ENCODE assay signal across 8 mouse cellular contexts in genomic region chr19:10258279-10259011, GRCm38 (mm10). TPM values are rescaled to one million over a fixed set of nuclear protein-coding genes. Genes with fewer than 3 reads are reported as not detected.
DNase-seq lines count a peak whose midpoint lies in the region; ATAC-seq lines count a peak whose summit lies in the region.

No protein-coding gene starts in this region.

- peak; percentile 79 for ATAC-seq in embryonic facial prominence, embryonic 11.5 days (replicated peaks; ENCODE audit: insufficient number of reproducible peaks, low FRiP score, low TSS enrichment, low read depth)
- peak; percentile 52 for ATAC-seq in kidney, embryonic 15.5 days (replicated peaks; ENCODE audit: low FRiP score)
- peak; percentile 46 for ATAC-seq in liver, embryonic 11.5 days (replicated peaks; ENCODE audit: low FRiP score)
- ATAC-seq in stomach, embryonic 14.5 days (ENCODE audit: insufficient number of reproducible peaks, insufficient read depth, low FRiP score, low read depth): peak; percentile 16

- peak; percentile 69 for DNase-seq in A20 (ENCODE audit: low read depth, low spot score)
- DNase-seq in adrenal gland, postnatal 36 days: peak; percentile 82 to 87
- DNase-seq in embryonic facial prominence, embryonic 11.5 days (ENCODE audit: low spot score): peak; percentile 88
- peak; percentile 75 for DNase-seq in heart, adult 8-10 months (ENCODE audit: low spot score)
- no peak for DNase-seq in liver, embryonic 11.5 days (ENCODE audit: low spot score)
- peak; percentile 47 to 63 for DNase-seq in natural killer cell, adult 2 months (ENCODE audit: low spot score in 2 of 2)

- no peaks in the 10 kb centered on the region for H3K27me3 ChIP-seq in embryonic facial prominence, embryonic 11.5 days (ENCODE audit: control insufficient read depth, insufficient read depth, low read length)
- peaks cover 5% of the 10 kb centered on the region for H3K27me3 ChIP-seq in kidney, embryonic 15.5 days
- H3K27me3 ChIP-seq in liver, embryonic 11.5 days (replicated peaks; ENCODE audit: control insufficient read depth, insufficient read depth, low read length): peaks cover 3% of the 10 kb centered on the region; the same call in 1 of the 2 replicates
- H3K27me3 ChIP-seq in stomach, embryonic 14.5 days (ENCODE audit: control insufficient read depth, insufficient read depth, low read length): no peaks in the 10 kb centered on the region

- H3K36me3 ChIP-seq in embryonic facial prominence, embryonic 11.5 days (replicated peaks; ENCODE audit: control insufficient read depth, insufficient read depth, low read depth, low read length): no peaks in the 10 kb centered on the region
- H3K36me3 ChIP-seq in kidney, embryonic 15.5 days: no peaks in the 10 kb centered on the region
- H3K36me3 ChIP-seq in liver, embryonic 11.5 days (ENCODE audit: control insufficient read depth, insufficient read depth, low read length): no peaks in the 10 kb centered on the region
- 0 out of 2 replicates have a peak, but pooled peaks cover 4% of the 10 kb centered on the region for H3K36me3 ChIP-seq in stomach, embryonic 14.5 days (ENCODE audit: control insufficient read depth, insufficient read depth, low read length)

- H3K9me3 ChIP-seq in embryonic facial prominence, embryonic 11.5 days (replicated peaks; ENCODE audit: control insufficient read depth, low read length): no peaks in the 10 kb centered on the region
- no peaks in the 10 kb centered on the region for H3K9me3 ChIP-seq in kidney, embryonic 15.5 days (replicated peaks)
- no peaks in the 10 kb centered on the region for H3K9me3 ChIP-seq in liver, embryonic 11.5 days (ENCODE audit: control insufficient read depth, low read length)
- H3K9me3 ChIP-seq in stomach, embryonic 14.5 days (ENCODE audit: control insufficient read depth, low read depth, low read length): no peaks in the 10 kb centered on the region

- H3K27ac ChIP-seq in embryonic facial prominence, embryonic 11.5 days (replicated peaks; ENCODE audit: low read depth, low read length): no peak overlapping the region
- H3K27ac ChIP-seq in kidney, embryonic 15.5 days: no peak overlapping the region
- H3K27ac ChIP-seq in liver, embryonic 11.5 days (ENCODE audit: low read depth, low read length): no peak overlapping the region
- H3K27ac ChIP-seq in stomach, embryonic 14.5 days (ENCODE audit: low read length): no peak overlapping the region

- no peaks in the 10 kb centered on the region for H3K4me1 ChIP-seq in embryonic facial prominence, embryonic 11.5 days (ENCODE audit: control insufficient read depth, insufficient read depth, low read length)
- H3K4me1 ChIP-seq in kidney, embryonic 15.5 days: peaks cover 19% of the 10 kb centered on the region
- H3K4me1 ChIP-seq in liver, embryonic 11.5 days (replicated peaks; ENCODE audit: control insufficient read depth, insufficient read depth, low read length): no peaks in the 10 kb centered on the region
- no peaks in the 10 kb centered on the region for H3K4me1 ChIP-seq in stomach, embryonic 14.5 days (ENCODE audit: control insufficient read depth, insufficient read depth, low read length)

- 17% methylated on average over 6 of the region's 6 CpGs for WGBS in embryonic facial prominence, embryonic 11.5 days
- 19% methylated on average over 6 of the region's 6 CpGs for WGBS in kidney, embryonic 15.5 days
- WGBS in liver, embryonic 11.5 days: 19% methylated on average over 6 of the region's 6 CpGs
- 20% methylated on average over 6 of the region's 6 CpGs for WGBS in stomach, embryonic 14.5 days

- no peak overlapping the region for H3K4me3 ChIP-seq in embryonic facial prominence, embryonic 11.5 days (ENCODE audit: low read depth, low read length)
- H3K4me3 ChIP-seq in kidney, embryonic 15.5 days (replicated peaks): no peak overlapping the region
- H3K4me3 ChIP-seq in liver, embryonic 11.5 days (ENCODE audit: low read depth, low read length): no peak overlapping the region
- no peak overlapping the region for H3K4me3 ChIP-seq in stomach, embryonic 14.5 days (ENCODE audit: low read depth, low read length)

- H3K9ac ChIP-seq in embryonic facial prominence, embryonic 11.5 days (replicated peaks; ENCODE audit: low read length): no peak overlapping the region
- no peak overlapping the region for H3K9ac ChIP-seq in kidney, embryonic 15.5 days
- no peak overlapping the region for H3K9ac ChIP-seq in liver, embryonic 11.5 days (ENCODE audit: low read depth, low read length)
- no peak overlapping the region for H3K9ac ChIP-seq in stomach, embryonic 14.5 days (replicated peaks; ENCODE audit: low read depth, low read length)

- no peak overlapping the region for H3K4me2 ChIP-seq in embryonic facial prominence, embryonic 11.5 days (ENCODE audit: low read depth, low read length)
- no peak overlapping the region for H3K4me2 ChIP-seq in kidney, embryonic 15.5 days
- H3K4me2 ChIP-seq in liver, embryonic 11.5 days: no peak overlapping the region
- no peak overlapping the region for H3K4me2 ChIP-seq in stomach, embryonic 14.5 days (replicated peaks; ENCODE audit: low read depth, low read length)

RNA-seq across cellular contexts. Expression of gene Myrf, which starts 17.9 kb away (rescaled TPM):
- total RNA-seq in adrenal gland, postnatal 36 days (2021): 1 to 10 TPM; 1.4 to 1.7 TPM
- 2.4 and 2.6 TPM in 2 replicates for polyA plus RNA-seq in embryonic facial prominence, embryonic 11.5 days (2014; fragmentation: Nextera tagmentation; extraction: Ambion mirVana)
- 1 to 10 TPM; 4.1 to 8.0 (median 7.2) TPM for total RNA-seq in heart, adult 8-10 months (2022)
- polyA plus RNA-seq in kidney, embryonic 15.5 days (2015; fragmentation: Nextera tagmentation; extraction: Ambion mirVana): 3.3 and 4.2 TPM in 2 replicates
- 23.8 and 24.1 TPM in 2 replicates for polyA plus RNA-seq in liver, embryonic 11.5 days (2014; fragmentation: Nextera tagmentation; extraction: Ambion mirVana)
- 27.6 and 28.4 TPM in 2 replicates for polyA plus RNA-seq in stomach, embryonic 14.5 days (2014; fragmentation: Nextera tagmentation; extraction: Ambion mirVana)

RNA-seq across cellular contexts. Expression of gene Dagla, which starts 46.2 kb away (rescaled TPM):
- total RNA-seq in adrenal gland, postnatal 36 days (2021): 1 to 10 TPM; 4.0 to 5.6 TPM
- polyA plus RNA-seq in embryonic facial prominence, embryonic 11.5 days (2014; fragmentation: Nextera tagmentation; extraction: Ambion mirVana): 0.98 and 1.3 TPM in 2 replicates
- total RNA-seq in heart, adult 8-10 months (2022): 1 to 10 TPM; 2.8 to 3.7 (median 3.1) TPM
- 3.1 and 3.7 TPM in 2 replicates for polyA plus RNA-seq in kidney, embryonic 15.5 days (2015; fragmentation: Nextera tagmentation; extraction: Ambion mirVana)
- polyA plus RNA-seq in liver, embryonic 11.5 days (2014; fragmentation: Nextera tagmentation; extraction: Ambion mirVana): 0.77 and 0.82 TPM in 2 replicates
- polyA plus RNA-seq in stomach, embryonic 14.5 days (2014; fragmentation: Nextera tagmentation; extraction: Ambion mirVana): 2.9 and 3.5 TPM in 2 replicates

RNA-seq across cellular contexts. Expression of gene Fen1, which starts 54.5 kb away (rescaled TPM):
- total RNA-seq in adrenal gland, postnatal 36 days (2021): 10 to 100 TPM; 12.0 to 18.4 TPM
- 130 and 134 TPM in 2 replicates for polyA plus RNA-seq in embryonic facial prominence, embryonic 11.5 days (2014; fragmentation: Nextera tagmentation; extraction: Ambion mirVana)
- total RNA-seq in heart, adult 8-10 months (2022): 1 to 10 TPM; 3.5 to 5.3 (median 4.9) TPM
- polyA plus RNA-seq in kidney, embryonic 15.5 days (2015; fragmentation: Nextera tagmentation; extraction: Ambion mirVana): 109 and 111 TPM in 2 replicates
- polyA plus RNA-seq in liver, embryonic 11.5 days (2014; fragmentation: Nextera tagmentation; extraction: Ambion mirVana): 215 and 236 TPM in 2 replicates
- 65.1 and 70.4 TPM in 2 replicates for polyA plus RNA-seq in stomach, embryonic 14.5 days (2014; fragmentation: Nextera tagmentation; extraction: Ambion mirVana)

RNA-seq across cellular contexts. Expression of gene Tmem258, which starts 54.6 kb away (rescaled TPM):
- 100 to 1,000 TPM; 161 to 204 TPM for total RNA-seq in adrenal gland, postnatal 36 days (2021)
- 344 and 377 TPM in 2 replicates for polyA plus RNA-seq in embryonic facial prominence, embryonic 11.5 days (2014; fragmentation: Nextera tagmentation; extraction: Ambion mirVana)
- 100 to 1,000 TPM; 163 to 218 (median 190) TPM for total RNA-seq in heart, adult 8-10 months (2022)
- 477 and 511 TPM in 2 replicates for polyA plus RNA-seq in kidney, embryonic 15.5 days (2015; fragmentation: Nextera tagmentation; extraction: Ambion mirVana)
- polyA plus RNA-seq in liver, embryonic 11.5 days (2014; fragmentation: Nextera tagmentation; extraction: Ambion mirVana): 472 and 478 TPM in 2 replicates
- polyA plus RNA-seq in stomach, embryonic 14.5 days (2014; fragmentation: Nextera tagmentation; extraction: Ambion mirVana): 453 and 489 TPM in 2 replicates

Comparison
In these comparisons a context has a peak if more than half of its experiments do, and no peak if none do; other contexts are left out.
1. ATAC-seq: peak in every context shown above with its lines; median percentile 79 in embryonic facial prominence, embryonic 11.5 days; 52 in kidney, embryonic 15.5 days; 46 in liver, embryonic 11.5 days; 16 in stomach, embryonic 14.5 days.